Mouse (Mus musculus) central nervous system, embryonic 11.5 days (tissue): ENCODE measurements around the gene Tmem132c. TPM values are rescaled to one million over a fixed set of nuclear protein-coding genes. Genes with fewer than 3 reads are reported as not detected.

Source experiments
- polyA plus RNA-seq: library from polyadenylated mRNA; depleted of rRNA; stranded (reverse); fragments of >200 nt; gene quantifications from 2 replicates; pipeline ENCODE4 v1.2.3, GENCODE M21; 2012; rRNA removed

Gene Tmem132c
- 16.4 and 22.2 TPM in 2 replicates for polyA plus RNA-seq

DNA sequence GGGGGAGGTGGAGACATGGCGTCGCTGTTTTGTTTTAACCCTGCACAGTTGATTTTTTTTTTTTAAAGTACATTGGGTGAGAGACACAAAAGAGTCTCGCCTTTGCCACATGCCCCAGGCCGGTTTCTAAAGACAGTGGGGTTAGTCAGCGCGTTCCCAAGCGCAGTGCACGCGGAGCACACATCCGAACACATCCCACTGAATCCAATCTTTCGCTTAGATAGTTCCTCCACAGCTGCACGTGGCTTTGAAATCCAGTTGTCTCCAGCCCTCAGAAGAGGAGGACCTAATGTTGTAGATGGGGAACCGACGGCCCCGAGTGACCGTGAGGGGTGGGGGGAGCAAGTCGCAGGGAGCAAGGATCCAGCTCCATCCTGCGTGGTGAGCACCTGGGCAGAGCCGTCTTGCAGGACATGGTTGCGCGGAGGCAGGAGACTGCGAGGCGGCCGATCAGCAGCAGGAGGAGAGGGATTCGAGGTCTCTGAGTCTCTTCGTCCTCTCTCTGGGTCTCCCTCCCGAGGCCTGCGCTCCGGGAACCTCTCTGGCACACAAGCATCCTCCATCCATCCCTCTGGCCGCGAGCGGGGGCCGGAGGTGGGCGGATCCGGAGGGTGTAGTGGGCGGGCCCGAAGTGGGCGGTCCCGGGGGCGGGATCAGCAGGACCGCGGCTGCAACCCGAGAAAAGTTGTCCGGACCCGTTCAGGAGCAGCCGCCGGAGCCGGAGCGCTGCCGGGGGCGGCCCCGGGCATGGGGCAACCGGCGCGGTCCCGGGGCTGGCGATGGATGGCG lies at the start of gene Tmem132c:
Gene Tmem132c (plus strand): TSS at position 673 of the 789 bp plus-strand sequence.

